Mouse (Mus musculus): ENCODE results near the gene Gm5150. TPM values are rescaled to one million over a fixed set of nuclear protein-coding genes. Genes with fewer than 3 reads are reported as not detected.
"Not testable (repeated sequence)": the region's sequence is repeated elsewhere in the genome, so short reads cannot be mapped to it uniquely, and the experiment has no call there.

Gene Gm5150
- polyA plus RNA-seq, 1 experiment from 2014 or later, result not detected

DNA sequence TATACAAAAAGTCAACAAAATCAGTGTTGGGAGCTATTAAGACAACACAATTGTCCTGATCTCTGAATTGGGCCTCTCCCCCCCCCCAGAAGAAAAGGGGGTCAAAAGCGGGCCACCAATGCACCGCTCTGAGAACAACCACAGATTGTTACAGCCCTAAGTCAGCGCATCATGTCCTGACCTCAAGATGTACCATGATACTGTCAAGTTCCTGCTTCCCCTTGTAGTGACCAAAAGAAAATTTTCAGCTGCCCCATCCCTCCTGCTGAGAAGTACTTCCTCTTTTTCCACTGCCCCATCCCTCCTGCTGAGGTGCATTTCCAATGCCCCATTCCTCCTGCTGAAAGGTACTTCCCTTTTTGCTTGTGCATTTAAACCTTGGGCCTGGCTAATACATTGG is 6.8 kb downstream of the Gm5150 start:
- H3K9me3 ChIP-seq (ENCODE audit: control insufficient read depth, low read length); H3K4me3 ChIP-seq (replicated peaks; ENCODE audit: low read length); H3K4me2 ChIP-seq (replicated peaks); H3K27me3 ChIP-seq (ENCODE audit: control insufficient read depth, insufficient read depth, low read length); H3K9ac ChIP-seq; H3K36me3 ChIP-seq (replicated peaks; ENCODE audit: control insufficient read depth, insufficient read depth); ATAC-seq (ENCODE audit: low FRiP score); H3K27ac ChIP-seq; DNase-seq (ENCODE audit: low spot score); H3K4me1 ChIP-seq (replicated peaks; ENCODE audit: control insufficient read depth, insufficient read depth, low read length): not testable (repeated sequence)
- 88% methylated on average over 3 of the region's 3 CpGs for WGBS

DNA sequence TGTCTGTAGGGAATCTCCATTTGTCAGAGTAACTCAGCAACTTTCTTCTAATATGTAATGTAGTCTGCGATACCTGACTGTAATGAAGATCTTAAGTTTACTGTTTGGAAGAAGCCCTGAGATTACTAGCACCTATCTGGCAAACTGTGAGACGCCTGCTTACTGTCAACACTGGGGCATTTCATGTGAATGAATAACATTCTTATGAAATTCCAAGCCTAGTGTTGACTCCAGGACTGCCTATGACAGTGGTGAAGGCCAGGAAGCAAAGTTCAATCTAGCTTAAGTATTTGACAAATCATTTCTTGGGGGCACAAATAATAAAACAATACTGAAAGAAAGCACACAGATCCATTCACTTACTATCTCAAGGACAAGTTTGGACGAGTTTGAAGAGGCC is 24.0 kb downstream of the Gm5150 start:
- 73% methylated on average over 3 of the region's 3 CpGs for WGBS
- H3K4me3 ChIP-seq (replicated peaks; ENCODE audit: low read length), result no peak overlapping the region
- no peaks in the 10 kb centered on the region for H3K27me3 ChIP-seq (ENCODE audit: control insufficient read depth, insufficient read depth, low read length)
- no peak overlapping the region for H3K27ac ChIP-seq
- ATAC-seq (ENCODE audit: low FRiP score) (no peak), DNase-seq (ENCODE audit: low spot score) (no peak)
- no peaks in the 10 kb centered on the region for H3K4me1 ChIP-seq (replicated peaks; ENCODE audit: control insufficient read depth, insufficient read depth, low read length)
- H3K36me3 ChIP-seq (replicated peaks; ENCODE audit: control insufficient read depth, insufficient read depth), result no peaks in the 10 kb centered on the region
- no peak overlapping the region for H3K4me2 ChIP-seq (replicated peaks)
- H3K9ac ChIP-seq, result no peak overlapping the region
- 0 out of 2 replicates have a peak, but pooled peaks cover 7% of the 10 kb centered on the region for H3K9me3 ChIP-seq (ENCODE audit: control insufficient read depth, low read length)

DNA sequence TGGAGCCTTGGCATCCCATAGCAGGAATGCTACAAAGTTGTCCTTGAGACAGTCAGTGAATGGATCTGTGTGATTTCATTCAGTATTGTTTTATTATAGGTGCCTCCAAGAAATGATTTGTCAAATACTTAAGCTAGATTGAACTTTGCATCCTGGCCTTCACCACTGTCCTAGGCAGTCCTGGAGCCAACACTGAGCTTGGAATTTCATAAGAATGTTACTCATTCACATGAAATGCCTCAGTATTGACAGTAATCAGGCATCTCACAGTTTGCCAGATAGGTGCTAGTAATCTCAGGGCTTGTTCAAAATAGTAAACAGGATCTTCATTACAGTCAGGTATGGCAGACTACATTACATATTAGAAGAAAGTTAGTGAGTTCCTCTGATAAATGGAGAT is 49.3 kb downstream of the Gm5150 start:
- Histone ChIP-seq H3K4me2 (replicated peaks) (no peak overlapping the region), H3K27me3 (ENCODE audit: control insufficient read depth, insufficient read depth, low read length) (no peaks in the 10 kb centered on the region), H3K4me3 (replicated peaks; ENCODE audit: low read length) (no peak overlapping the region), H3K9ac (no peak overlapping the region), H3K27ac (no peak overlapping the region), H3K4me1 (replicated peaks; ENCODE audit: control insufficient read depth, insufficient read depth, low read length) (no peaks in the 10 kb centered on the region), H3K36me3 (replicated peaks; ENCODE audit: control insufficient read depth, insufficient read depth) (no peaks in the 10 kb centered on the region), H3K9me3 (ENCODE audit: control insufficient read depth, low read length) (peaks cover 15% of the 10 kb centered on the region)
- no peak for DNase-seq (ENCODE audit: low spot score)
- ATAC-seq (ENCODE audit: low FRiP score), result no peak

Small RNAs within 50 kb of the gene (microRNA-seq; reads per million reads assigned to microRNA genes)
- not detected for gene Gm24694

Other genes with a start within 250 kb of the Gm5150 start
- gene Sirpb1c, start 157.9 kb downstream of the Gm5150 start, polyA plus RNA-seq (2014; fragmentation: Nextera tagmentation; extraction: Ambion mirVana), result not detected in 2 replicates

Data from hindbrain, embryonic 14.5 days (tissue).